Mouse (Mus musculus): ENCODE results near the gene St6gal1.

The St6gal1 gene

GRCm38 (mm10) chr16:23298441-23298840, 73.9 kb downstream of the St6gal1 start:
- no peak for DNase-seq (ENCODE audit: low spot score in 2 of 2)

GRCm38 (mm10) chr16:23298911-23299310, 74.4 kb downstream of the St6gal1 start:
- DNase-seq (ENCODE audit: low spot score in 2 of 2), result no peak

- DNase-seq (ENCODE audit: low spot score in 2 of 2), result no peak
Observed at GRCm38 (mm10) chr16:23299904-23300740, 75.6 kb downstream of the St6gal1 start.

GRCm38 (mm10) chr16:23301762-23302161, 77.2 kb downstream of the St6gal1 start:
- DNase-seq (ENCODE audit: low spot score in 2 of 2), result no peak

GRCm38 (mm10) chr16:23305830-23306623, 81.5 kb downstream of the St6gal1 start:
- no peak for DNase-seq (ENCODE audit: low spot score in 2 of 2)

GRCm38 (mm10) chr16:23307142-23307968, 82.8 kb downstream of the St6gal1 start:
- DNase-seq (ENCODE audit: low spot score in 2 of 2), result no peak

- no peak for DNase-seq (ENCODE audit: low spot score in 2 of 2)
Observed at GRCm38 (mm10) chr16:23308012-23308554, 83.5 kb downstream of the St6gal1 start.

GRCm38 (mm10) chr16:23309080-23309479, 84.5 kb downstream of the St6gal1 start:
- DNase-seq (ENCODE audit: low spot score in 2 of 2), result no peak

- no peak for DNase-seq (ENCODE audit: low spot score in 2 of 2)
Observed at GRCm38 (mm10) chr16:23312604-23313003, 88.1 kb downstream of the St6gal1 start.

GRCm38 (mm10) chr16:23314790-23315189, 90.2 kb downstream of the St6gal1 start:
- DNase-seq (ENCODE audit: low spot score in 2 of 2), result no peak

- DNase-seq (ENCODE audit: low spot score in 2 of 2), result no peak
Observed at GRCm38 (mm10) chr16:23317411-23318047, 93.0 kb downstream of the St6gal1 start.

- no peak for DNase-seq (ENCODE audit: low spot score in 2 of 2)
Observed at GRCm38 (mm10) chr16:23320025-23320424, 95.5 kb downstream of the St6gal1 start.

GRCm38 (mm10) chr16:23320579-23320978, 96.0 kb downstream of the St6gal1 start:
- no peak for DNase-seq (ENCODE audit: low spot score in 2 of 2)

GRCm38 (mm10) chr16:23322453-23322852, 97.9 kb downstream of the St6gal1 start:
- no peak for DNase-seq (ENCODE audit: low spot score in 2 of 2)

- DNase-seq (ENCODE audit: low spot score in 2 of 2), result no peak
Observed at GRCm38 (mm10) chr16:23323915-23324314, 99.4 kb downstream of the St6gal1 start.

GRCm38 (mm10) chr16:23324867-23325650, 100.5 kb downstream of the St6gal1 start:
- DNase-seq (ENCODE audit: low spot score in 2 of 2), result no peak

GRCm38 (mm10) chr16:23326664-23327063, 102.1 kb downstream of the St6gal1 start:
- no peak for DNase-seq (ENCODE audit: low spot score in 2 of 2)

GRCm38 (mm10) chr16:23327266-23327665, 102.7 kb downstream of the St6gal1 start:
- DNase-seq (ENCODE audit: low spot score in 2 of 2), result no peak

- DNase-seq (ENCODE audit: low spot score in 2 of 2), result no peak
Observed at GRCm38 (mm10) chr16:23328201-23328600, 103.7 kb downstream of the St6gal1 start.

- DNase-seq (ENCODE audit: low spot score in 2 of 2), result no peak
Observed at GRCm38 (mm10) chr16:23332136-23332535, 107.6 kb downstream of the St6gal1 start.

Measured in cerebellum, postnatal 4 days (tissue).